Mouse (Mus musculus) CH12.LX (cell line): Measurements from ENCODE around the gene Frs2. TPM values are rescaled to one million over a fixed set of nuclear protein-coding genes. Genes with fewer than 3 reads are reported as not detected.

ENCODE experiments used
- DNase-seq: peaks from one replicate; pipeline ENCODE4 v3.0.0-alpha.2; 2013; ENCODE audit errors: extremely low read depth
- H3K27ac ChIP-seq: 2 replicates; pipeline ENCODE4 v1.5.1; 2012; ENCODE audit warnings: low read depth, mild to moderate bottlenecking, control low read depth, moderate library complexity; ENCODE audit not compliant: insufficient read depth
- H3K27me3 ChIP-seq: replicated peaks from 2 replicates; pipeline ENCODE3; 2012; ENCODE audit warnings: inconsistent platforms
- H3K36me3 ChIP-seq, 2 experiments: replicated peaks in 1 of 2; 2 replicates each; pipeline versions ENCODE3 to v1.6.1; 2012; ENCODE audit warnings: inconsistent platforms in 1 of 2, low read length in 1 of 2, mild to moderate bottlenecking in 1 of 2, mixed read lengths in 1 of 2, moderate library complexity in 1 of 2; ENCODE audit not compliant: control insufficient read depth in 1 of 2, insufficient read depth in 1 of 2
- H3K4me1 ChIP-seq, 2 experiments: 2 replicates each; pipeline ENCODE4 v1.6.1; 2012; ENCODE audit warnings: inconsistent platforms in 1 of 2, moderate library complexity in 1 of 2; ENCODE audit not compliant: insufficient read depth in 2 of 2, control insufficient read depth in 1 of 2
- H3K4me2 ChIP-seq: 2 replicates; pipeline ENCODE4 v1.6.1; 2012; ENCODE audit warnings: low read depth, mild to moderate bottlenecking, control low read depth; ENCODE audit not compliant: poor library complexity, insufficient read depth, severe bottlenecking
- H3K4me3 ChIP-seq, 3 experiments: fragments of 150-350 bp in 1 of 3; sonication (generic) in 1 of 3; replicated peaks in 1 of 3; 2 replicates each; pipeline versions ENCODE3 to v1.5.1; 2011 to 2012; ENCODE audit warnings: low read depth in 2 of 3, low read length in 2 of 3, mild to moderate bottlenecking in 2 of 3, moderate library complexity in 2 of 3, control low read depth in 1 of 3, improper control_type of control experiment in 1 of 3, inconsistent platforms in 1 of 3, mixed read lengths in 1 of 3; ENCODE audit not compliant: poor library complexity in 1 of 3
- H3K79me2 ChIP-seq: replicated peaks from 2 replicates; pipeline ENCODE4 v1.6.1; 2012; ENCODE audit warnings: mild to moderate bottlenecking, moderate library complexity; ENCODE audit not compliant: control insufficient read depth, poor library complexity, insufficient read depth, severe bottlenecking; ENCODE audit errors: extremely low read depth
- H3K9ac ChIP-seq: 2 replicates; pipeline ENCODE4 v1.6.1; 2012; ENCODE audit warnings: low read depth, mild to moderate bottlenecking, control low read depth, moderate library complexity; ENCODE audit not compliant: insufficient read depth
- H3K9me3 ChIP-seq: replicated peaks from 2 replicates; pipeline ENCODE3; 2012; ENCODE audit warnings: low read length, inconsistent platforms, mixed read lengths
- E2F4 ChIP-seq: IDR thresholded peaks from 2 replicates; pipeline ENCODE4 v1.6.1; 2011; ENCODE audit warnings: low read depth, low read length, improper control_type of control experiment; ENCODE audit not compliant: insufficient replicate concordance
- ELF1 ChIP-seq: IDR thresholded peaks from 2 replicates; pipeline ENCODE4 v1.6.1; 2014; ENCODE audit warnings: low read depth, mild to moderate bottlenecking, inconsistent platforms, low read length, improper control_type of control experiment
- EP300 ChIP-seq: IDR thresholded peaks from 2 replicates; pipeline ENCODE4 v1.6.1; 2011; ENCODE audit warnings: low read length, improper control_type of control experiment
- ETS1 ChIP-seq: conservative IDR thresholded peaks from 2 replicates; pipeline ENCODE4 v1.6.1; 2012; ENCODE audit warnings: low read depth, mild to moderate bottlenecking, inconsistent platforms, low read length, improper control_type of control experiment, moderate library complexity
- HCFC1 ChIP-seq: IDR thresholded peaks from 2 replicates; pipeline ENCODE4 v1.6.1; 2012; ENCODE audit warnings: low read depth, mild to moderate bottlenecking, inconsistent platforms, low read length, improper control_type of control experiment
- KAT2A ChIP-seq: IDR thresholded peaks from 2 replicates; pipeline ENCODE4 v1.6.1; 2012; ENCODE audit warnings: low read length, improper control_type of control experiment, inconsistent platforms; ENCODE audit not compliant: insufficient replicate concordance
- MAFK ChIP-seq: IDR thresholded peaks from 2 replicates; pipeline ENCODE4 v1.6.1; 2011; ENCODE audit warnings: low read length, improper control_type of control experiment; ENCODE audit not compliant: insufficient replicate concordance
- MAZ ChIP-seq: IDR thresholded peaks from 2 replicates; pipeline ENCODE4 v1.6.1; 2012; ENCODE audit warnings: low read depth, mild to moderate bottlenecking, inconsistent platforms, low read length, improper control_type of control experiment, moderate library complexity
- MEF2A ChIP-seq: IDR thresholded peaks from 2 replicates; pipeline ENCODE4 v1.6.1; 2014; ENCODE audit warnings: low read depth, mild to moderate bottlenecking, inconsistent platforms, low read length, improper control_type of control experiment, borderline replicate concordance
- MXI1 ChIP-seq: IDR thresholded peaks from 2 replicates; pipeline ENCODE4 v1.6.1; 2011; ENCODE audit warnings: mild to moderate bottlenecking, low read depth, low read length, improper control_type of control experiment
- NRF1 ChIP-seq: IDR thresholded peaks from 2 replicates; pipeline ENCODE4 v1.6.1; 2014; ENCODE audit warnings: low read depth, mild to moderate bottlenecking, inconsistent platforms, low read length, improper control_type of control experiment, moderate library complexity
- TCF12 ChIP-seq: IDR thresholded peaks from 2 replicates; pipeline ENCODE4 v1.6.1; 2014; ENCODE audit warnings: low read depth, mild to moderate bottlenecking, inconsistent platforms, low read length, improper control_type of control experiment
- UBTF ChIP-seq: IDR thresholded peaks from 2 replicates; pipeline ENCODE4 v1.6.1; 2012; ENCODE audit warnings: low read depth, mild to moderate bottlenecking, inconsistent platforms, low read length, improper control_type of control experiment, moderate library complexity
- ZC3H11A ChIP-seq: IDR thresholded peaks from 2 replicates; pipeline ENCODE4 v1.6.1; 2012; ENCODE audit warnings: low read depth, mild to moderate bottlenecking, inconsistent platforms, low read length, improper control_type of control experiment
- ZKSCAN1 ChIP-seq: IDR thresholded peaks from 2 replicates; pipeline ENCODE4 v1.6.1; 2012; ENCODE audit warnings: low read depth, inconsistent platforms, low read length, improper control_type of control experiment, borderline replicate concordance
- dilution Hi-C: fragments of 300-500 bp; cut with MboI; formaldehyde crosslinking; loops from 2 replicates; pipeline ENCODE4 v1.14.3; 2020; ENCODE audit warnings: low sequenced_read_pairs; ENCODE audit not compliant: extremely low pct_unique_long_range_greater_than_20kb, extremely low pct_ligation_motif_present
- in situ Hi-C: fragments of 300-500 bp; cut with MboI; formaldehyde crosslinking; loops from 3 replicates; pipeline ENCODE4 v1.14.3; 2019; ENCODE audit warnings: low sequenced_read_pairs, low pct_ligation_motif_present, low pct_unique_long_range_greater_than_20kb, mixed read lengths
- polyA plus RNA-seq: library from polyadenylated mRNA; unstranded; fragments of >175 nt; gene quantifications from 2 replicates; pipeline ENCODE4 v1.2.1, GENCODE M21; 2012; ENCODE audit warnings: low read depth; ENCODE audit not compliant: insufficient read length
- total RNA-seq, 2 experiments: library from RNA; depleted of rRNA; stranded (reverse); fragments of 300-350 nt in 1 of 2; fragments of >200 nt in 1 of 2; gene quantifications; 2 replicates each; pipeline ENCODE4 v1.2.3; 2012 to 2014

Frs2 gene
- total and polyA plus RNA-seq, 3 experiments, result 4.3 to 10.4 (median 5.6) TPM

- H3K79me2 ChIP-seq, result no peaks in the 10 kb centered on the region; the same call in 1 of the 2 replicates
- no peak overlapping the region for H3K4me2 ChIP-seq
- H3K36me3 ChIP-seq, result peaks cover 0 to 8% of the 10 kb centered on the region in 2 experiments
- dilution Hi-C loops, result no loop called here
- H3K27ac ChIP-seq, result no peak overlapping the region
- in situ Hi-C loops, result no loop called here
- no peak for DNase-seq
- no peak overlapping the region for H3K9ac ChIP-seq
- no peaks in the 10 kb centered on the region for H3K27me3 ChIP-seq
- no peaks in the 10 kb centered on the region for H3K9me3 ChIP-seq
- TF ChIP-seq MXI1 (no peak), MEF2A (no peak), ELF1 (no peak), E2F4 (no peak), MAZ (no peak), ETS1 (no peak), NRF1 (no peak), HCFC1 (no peak), KAT2A (no peak)
- TF ChIP-seq, all 38 proteins: peak for 0
- Histone ChIP-seq H3K4me3 (no peak overlapping the region), H3K4me1 (peaks cover 0 to 69% of the 10 kb centered on the region in 2 experiments; a peak in 2 of 4 replicates)
These were observed 42.1 kb downstream of the Frs2 start for GRCm38 (mm10) chr10:117106244-117106643.

GRCm38 (mm10) chr10:117105015-117105414 lies 43.3 kb downstream of the Frs2 start:
- Histone ChIP-seq H3K4me1 (peaks cover 0 to 63% of the 10 kb centered on the region in 2 experiments; a peak in 2 of 4 replicates), H3K27me3 (no peaks in the 10 kb centered on the region), H3K9ac (no peak overlapping the region), H3K36me3 (peaks cover 0 to 8% of the 10 kb centered on the region in 2 experiments), H3K4me3 (no peak overlapping the region), H3K9me3 (no peaks in the 10 kb centered on the region), H3K79me2 (peaks cover 2% of the 10 kb centered on the region; the same call in 1 of the 2 replicates), H3K4me2 (no peak overlapping the region), H3K27ac (no peak overlapping the region)
- DNase-seq, result peak; percentile 29
- in situ Hi-C loops (no loop called here), dilution Hi-C loops (no loop called here)
- no peak for TF ChIP-seq ELF1
- no peak for TF ChIP-seq ZC3H11A
- no peak for TF ChIP-seq ZKSCAN1
- no peak for TF ChIP-seq EP300
- TF ChIP-seq TCF12, result no peak
- no peak for TF ChIP-seq UBTF
- no peak for TF ChIP-seq MAZ
- no peak for TF ChIP-seq ETS1
- no peak for TF ChIP-seq KAT2A
- TF ChIP-seq HCFC1, result no peak
- no peak for TF ChIP-seq MAFK
